Mouse (Mus musculus): ENCODE data around the gene N4bp3.

GRCm38 (mm10) chr11:51658705-51659104, 8.1 kb upstream of the N4bp3 start:
- TF ChIP-seq FLI1 (IDR thresholded peaks at IDR 0.05; ENCODE audit: low read length): no peak
- no peak for TF ChIP-seq GATA1 (IDR thresholded peaks at IDR 0.05; ENCODE audit: borderline replicate concordance, low read length)

All from megakaryocyte, embryonic 14.5 days (primary cell).